Mouse (Mus musculus): ENCODE results near the gene Jak1. TPM values are rescaled to one million over a fixed set of nuclear protein-coding genes. Genes with fewer than 3 reads are reported as not detected.

Jak1 gene
- polyA plus RNA-seq, 2 experiments = 19.8 to 38.2 TPM

- TF ChIP-seq CTCF (IDR thresholded peaks at IDR 0.05; ENCODE audit: low read depth) (no peak), EP300 (IDR thresholded peaks at IDR 0.05; ENCODE audit: low read depth) (no peak)
- Histone ChIP-seq H3K9ac (replicated peaks) (no peak overlapping the region), H3K4me3 (ENCODE audit: insufficient read depth in 1 of 2, low read depth in 2 of 2, low read length in 2 of 2) (no peak overlapping the region), H3K4me2 (ENCODE audit: low read depth) (no peak overlapping the region), H3K36me3 (replicated peaks; ENCODE audit: control insufficient read depth, insufficient read depth, low read depth) (no peaks in the 10 kb centered on the region), H3K9me3 (ENCODE audit: control insufficient read depth, low read length) (no peaks in the 10 kb centered on the region), H3K27ac (no peak overlapping the region), H3K4me1 (replicated peaks; ENCODE audit: control insufficient read depth in 2 of 2, insufficient read depth in 2 of 2, low read length in 1 of 2) (peaks cover 10 to 16% of the 10 kb centered on the region in 2 experiments; a peak in 3 of 4 replicates), H3K27me3 (ENCODE audit: control insufficient read depth, insufficient read depth, low read length) (no peaks in the 10 kb centered on the region)
- ATAC-seq (ENCODE audit: insufficient read depth) = no peak
- 41% methylated on average over 2 of the region's 2 CpGs for WGBS (ENCODE audit: insufficient replicate concordance)
- no peak for DNase-seq (ENCODE audit: low read depth in 3 of 3, low spot score in 3 of 3)
Measured at GRCm38 (mm10) chr4:101207492-101207891, 57.6 kb downstream of the Jak1 start.

DNA sequence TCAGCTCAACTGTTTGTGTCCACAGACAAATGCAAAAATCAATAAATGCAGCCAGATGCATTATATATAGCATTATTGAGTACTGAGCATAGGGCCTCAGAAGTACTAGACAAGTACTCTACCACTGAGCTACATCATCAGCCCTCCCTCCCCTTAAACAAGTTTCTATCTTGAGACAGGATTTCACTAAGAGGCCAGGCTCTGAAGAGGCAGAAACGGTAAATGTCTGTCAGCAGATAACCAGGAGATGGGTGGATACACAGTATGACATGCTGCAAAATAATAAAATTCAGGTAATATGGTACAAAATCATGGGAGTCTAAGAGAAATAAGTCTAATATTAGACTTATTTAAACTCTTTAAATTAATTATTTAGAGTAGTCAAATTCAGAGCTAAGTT is 61.6 kb downstream of the Jak1 start:
- Histone ChIP-seq H3K36me3 (replicated peaks; ENCODE audit: control insufficient read depth, insufficient read depth, low read depth) (no peaks in the 10 kb centered on the region), H3K27ac (no peak overlapping the region), H3K4me2 (ENCODE audit: low read depth) (no peak overlapping the region), H3K9me3 (ENCODE audit: control insufficient read depth, low read length) (no peaks in the 10 kb centered on the region), H3K27me3 (ENCODE audit: control insufficient read depth, insufficient read depth, low read length) (no peaks in the 10 kb centered on the region), H3K9ac (replicated peaks) (no peak overlapping the region; the same call in 1 of the 2 replicates), H3K4me1 (replicated peaks; ENCODE audit: control insufficient read depth in 2 of 2, insufficient read depth in 2 of 2, low read length in 1 of 2) (peaks cover 14 to 30% of the 10 kb centered on the region in 2 experiments), H3K4me3 (ENCODE audit: insufficient read depth in 1 of 2, low read depth in 2 of 2, low read length in 2 of 2) (no peak overlapping the region)
- WGBS (ENCODE audit: insufficient replicate concordance) = 8% methylated on average over 1 of the region's 1 CpGs
- no peak for DNase-seq (ENCODE audit: low read depth in 3 of 3, low spot score in 3 of 3)
- no peak for TF ChIP-seq CTCF (IDR thresholded peaks at IDR 0.05; ENCODE audit: low read depth)
- TF ChIP-seq EP300 (IDR thresholded peaks at IDR 0.05; ENCODE audit: low read depth) = no peak
- ATAC-seq (ENCODE audit: insufficient read depth) = peak; percentile 59; the same call in 1 of the 2 replicates

- H3K27me3 ChIP-seq (ENCODE audit: control insufficient read depth, insufficient read depth, low read length) = no peaks in the 10 kb centered on the region
- H3K27ac ChIP-seq = no peak overlapping the region
- no peak overlapping the region for H3K4me3 ChIP-seq (ENCODE audit: insufficient read depth in 1 of 2, low read depth in 2 of 2, low read length in 2 of 2)
- H3K9ac ChIP-seq (replicated peaks) = no peak overlapping the region
- 85% methylated on average over 10 of the region's 10 CpGs for WGBS (ENCODE audit: insufficient replicate concordance)
- no peak for ATAC-seq (ENCODE audit: insufficient read depth)
- no peak overlapping the region for H3K4me2 ChIP-seq (ENCODE audit: low read depth)
- H3K36me3 ChIP-seq (replicated peaks; ENCODE audit: control insufficient read depth, insufficient read depth, low read depth) = no peaks in the 10 kb centered on the region
- H3K4me1 ChIP-seq (replicated peaks; ENCODE audit: control insufficient read depth in 2 of 2, insufficient read depth in 2 of 2, low read length in 1 of 2) = peaks cover 21 to 33% of the 10 kb centered on the region in 2 experiments
- no peaks in the 10 kb centered on the region for H3K9me3 ChIP-seq (ENCODE audit: control insufficient read depth, low read length)
- DNase-seq (ENCODE audit: low read depth in 3 of 3, low spot score in 3 of 3) = no peak
- no peak for TF ChIP-seq CTCF (IDR thresholded peaks at IDR 0.05; ENCODE audit: low read depth)
- TF ChIP-seq EP300 (IDR thresholded peaks at IDR 0.05; ENCODE audit: low read depth) = no peak
Measured at GRCm38 (mm10) chr4:101202626-101203025, 62.5 kb downstream of the Jak1 start.

DNA sequence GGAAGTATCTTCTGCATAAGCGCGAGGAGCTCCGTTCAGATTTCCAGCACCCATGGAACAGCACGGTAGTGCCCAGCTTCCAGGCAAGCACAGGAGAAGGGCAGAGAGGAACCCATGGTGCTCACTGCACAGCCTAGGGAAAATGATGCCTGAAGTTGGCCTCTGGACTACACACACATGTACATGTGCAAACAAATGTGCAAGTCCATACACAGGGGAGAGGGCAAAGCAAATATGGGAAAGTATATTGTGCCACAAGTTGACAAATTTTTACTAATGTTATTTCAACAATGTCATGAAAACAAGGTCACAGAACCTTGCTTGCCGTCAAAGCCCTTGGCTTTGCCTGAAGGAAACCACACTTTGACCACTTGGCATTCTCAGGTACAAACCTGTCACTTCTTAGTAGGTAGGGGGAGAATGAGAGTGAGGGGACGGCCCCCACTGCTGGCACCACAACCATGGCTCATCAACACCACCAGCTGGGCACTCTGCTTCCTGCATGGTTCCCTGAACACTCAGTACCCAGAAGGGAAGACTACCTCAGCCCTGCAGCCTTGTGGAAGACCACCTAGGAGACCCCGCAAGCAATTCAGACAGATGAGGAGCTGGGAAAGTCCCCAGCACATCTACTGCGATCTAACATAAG is 65.5 kb downstream of the Jak1 start:
- no peak overlapping the region for H3K9ac ChIP-seq (replicated peaks)
- H3K4me3 ChIP-seq (ENCODE audit: insufficient read depth in 1 of 2, low read depth in 2 of 2, low read length in 2 of 2) = no peak overlapping the region
- WGBS (ENCODE audit: insufficient replicate concordance) = 80% methylated on average over 8 of the region's 8 CpGs
- H3K9me3 ChIP-seq (ENCODE audit: control insufficient read depth, low read length) = no peaks in the 10 kb centered on the region
- no peak for ATAC-seq (ENCODE audit: insufficient read depth)
- no peaks in the 10 kb centered on the region for H3K36me3 ChIP-seq (replicated peaks; ENCODE audit: control insufficient read depth, insufficient read depth, low read depth)
- H3K27me3 ChIP-seq (ENCODE audit: control insufficient read depth, insufficient read depth, low read length) = no peaks in the 10 kb centered on the region
- H3K27ac ChIP-seq = no peak overlapping the region
- no peak for DNase-seq (ENCODE audit: low read depth in 3 of 3, low spot score in 3 of 3)
- TF ChIP-seq CTCF (IDR thresholded peaks at IDR 0.05; ENCODE audit: low read depth) (no peak), EP300 (IDR thresholded peaks at IDR 0.05; ENCODE audit: low read depth) (no peak)
- H3K4me2 ChIP-seq (ENCODE audit: low read depth) = no peak overlapping the region
- H3K4me1 ChIP-seq (replicated peaks; ENCODE audit: control insufficient read depth in 2 of 2, insufficient read depth in 2 of 2, low read length in 1 of 2) = peaks cover 23 to 38% of the 10 kb centered on the region in 2 experiments

GRCm38 (mm10) chr4:101198333-101198732 is 66.7 kb downstream of the Jak1 start:
- no peaks in the 10 kb centered on the region for H3K27me3 ChIP-seq (ENCODE audit: control insufficient read depth, insufficient read depth, low read length)
- H3K4me1 ChIP-seq (replicated peaks; ENCODE audit: control insufficient read depth in 2 of 2, insufficient read depth in 2 of 2, low read length in 1 of 2) = peaks cover 24 to 43% of the 10 kb centered on the region in 2 experiments
- DNase-seq (ENCODE audit: low read depth in 3 of 3, low spot score in 3 of 3) (no peak), ATAC-seq (ENCODE audit: insufficient read depth) (no peak)
- 2% methylated on average over 2 of the region's 2 CpGs for WGBS (ENCODE audit: insufficient replicate concordance)
- no peak for TF ChIP-seq EP300 (IDR thresholded peaks at IDR 0.05; ENCODE audit: low read depth)
- peak; percentile 25; the same call in 1 of the 2 replicates for TF ChIP-seq CTCF (IDR thresholded peaks at IDR 0.05; ENCODE audit: low read depth)
- H3K4me2 ChIP-seq (ENCODE audit: low read depth) = no peak overlapping the region
- H3K36me3 ChIP-seq (replicated peaks; ENCODE audit: control insufficient read depth, insufficient read depth, low read depth) = no peaks in the 10 kb centered on the region
- no peak overlapping the region for H3K4me3 ChIP-seq (ENCODE audit: insufficient read depth in 1 of 2, low read depth in 2 of 2, low read length in 2 of 2)
- H3K27ac ChIP-seq = no peak overlapping the region
- H3K9ac ChIP-seq (replicated peaks) = no peak overlapping the region
- no peaks in the 10 kb centered on the region for H3K9me3 ChIP-seq (ENCODE audit: control insufficient read depth, low read length)
